Mouse (Mus musculus) forebrain, embryonic 13.5 days (tissue): ENCODE data around the gene Trnau1ap. TPM values are rescaled to one million over a fixed set of nuclear protein-coding genes. Genes with fewer than 3 reads are reported as not detected.

Source experiments
- ATAC-seq: fragments of 200-750 bp; cut with Nextera tagmentation; 2 replicates; pipeline ENCODE4 v1.8.0; 2017
- H3K27ac ChIP-seq: fragments of 300-500 bp; sonication (generic); 2 replicates; pipeline ENCODE4 v1.5.1; 2015; ENCODE audit warnings: inconsistent platforms, mild to moderate bottlenecking, moderate library complexity
- H3K27me3 ChIP-seq: fragments of 300-500 bp; sonication (generic); 2 replicates; pipeline ENCODE4 v1.6.1; 2015; ENCODE audit warnings: mild to moderate bottlenecking, inconsistent platforms
- H3K36me3 ChIP-seq: fragments of 300-500 bp; sonication (generic); 2 replicates; pipeline ENCODE4 v1.6.1; 2015; ENCODE audit warnings: mild to moderate bottlenecking, inconsistent platforms; ENCODE audit not compliant: poor library complexity, severe bottlenecking
- H3K4me1 ChIP-seq: fragments of 300-500 bp; sonication (generic); 2 replicates; pipeline ENCODE4 v1.6.1; 2015; ENCODE audit warnings: inconsistent platforms
- H3K4me2 ChIP-seq: fragments of 300-500 bp; sonication (generic); 2 replicates; pipeline ENCODE4 v1.6.1; 2015; ENCODE audit warnings: inconsistent platforms, mild to moderate bottlenecking, moderate library complexity
- H3K4me3 ChIP-seq: fragments of 300-500 bp; sonication (generic); 2 replicates; pipeline ENCODE4 v1.5.1; 2015; ENCODE audit warnings: mild to moderate bottlenecking, inconsistent platforms
- H3K9ac ChIP-seq: fragments of 300-500 bp; sonication (generic); 2 replicates; pipeline ENCODE4 v1.6.1; 2015; ENCODE audit warnings: mild to moderate bottlenecking, inconsistent platforms
- H3K9me3 ChIP-seq: fragments of 300-500 bp; sonication (generic); replicated peaks from 2 replicates; pipeline ENCODE4 v1.6.1; 2016; ENCODE audit warnings: inconsistent platforms
- WGBS: fragments of 180-500 bp; shearing (Covaris S2); methylation state at CpG from one replicate; pipeline ENCODE4 v1.1.7; 2015; 5-methylcytosine and 5-hydroxymethylcytosine counted together
- polyA plus RNA-seq: library from polyadenylated mRNA; unstranded; fragments of >200 nt; fragmentation: Nextera tagmentation; extraction: Ambion mirVana; gene quantifications from 2 replicates; pipeline ENCODE4 v1.2.1, GENCODE M21; 2015

Trnau1ap gene
- polyA plus RNA-seq, 1 experiment from 2014 or later, result 87.8 TPM

DNA sequence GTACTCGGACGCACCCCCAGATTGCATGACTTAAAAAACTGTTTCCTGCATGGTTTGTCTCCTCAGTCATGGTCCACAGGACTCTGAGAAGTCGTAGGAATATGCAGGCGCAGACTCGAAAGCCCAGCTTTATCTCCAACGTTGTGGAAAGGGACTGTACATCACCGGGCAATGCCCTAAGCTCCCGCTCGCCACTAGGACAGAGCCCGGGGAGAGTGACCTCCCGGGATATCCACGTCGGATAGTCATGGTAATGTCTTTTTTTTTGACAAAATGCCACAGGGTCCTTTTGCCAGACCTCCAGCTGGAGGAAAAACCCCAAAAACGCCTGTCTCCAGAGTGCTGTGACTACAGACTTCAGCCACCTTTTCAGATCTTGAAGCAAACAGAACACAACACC is 23.4 kb upstream of the Trnau1ap start:
- Histone ChIP-seq H3K4me1 (peaks cover 23% of the 10 kb centered on the region), H3K4me2 (peak overlapping the region; percentile 95), H3K36me3 (peaks cover 25% of the 10 kb centered on the region), H3K27me3 (no peaks in the 10 kb centered on the region), H3K27ac (peak overlapping the region; percentile 88; the same call in 1 of the 2 replicates), H3K9me3 (no peaks in the 10 kb centered on the region), H3K4me3 (peak overlapping the region; percentile 80), H3K9ac (peak overlapping the region; percentile 90)
- under 1% methylated on average over 14 of the region's 14 CpGs for WGBS
- no peak for ATAC-seq

DNA sequence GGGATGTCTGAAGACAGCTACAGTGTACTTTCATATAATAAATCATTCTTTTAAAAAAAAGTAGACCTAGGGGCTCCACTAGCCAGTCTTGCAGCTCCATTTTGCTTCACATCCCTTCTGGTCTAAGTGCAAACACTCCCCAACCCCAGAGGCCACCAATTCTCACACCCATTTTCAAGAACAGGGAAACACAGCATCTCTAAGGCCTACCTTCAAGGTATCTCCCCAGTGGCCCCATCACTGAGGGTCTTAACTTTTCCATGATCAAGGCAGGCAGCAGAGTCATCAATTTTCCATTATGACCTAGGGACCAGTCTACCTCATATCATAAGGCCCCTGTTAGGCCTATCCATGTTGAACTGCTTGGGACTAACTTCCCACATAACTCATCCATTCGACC is 22.1 kb upstream of the Trnau1ap start:
- Histone ChIP-seq H3K9me3 (no peaks in the 10 kb centered on the region), H3K27ac (no peak overlapping the region), H3K4me3 (peak overlapping the region; percentile 80), H3K9ac (peak overlapping the region; percentile 90; the same call in 1 of the 2 replicates), H3K36me3 (peaks cover 13% of the 10 kb centered on the region; the same call in 1 of the 2 replicates), H3K4me1 (peaks cover 23% of the 10 kb centered on the region), H3K27me3 (no peaks in the 10 kb centered on the region), H3K4me2 (peak overlapping the region; percentile 95)
- ATAC-seq, result no peak
- 32% methylated on average over 1 of the region's 1 CpGs for whole genome bisulfite sequencing

DNA sequence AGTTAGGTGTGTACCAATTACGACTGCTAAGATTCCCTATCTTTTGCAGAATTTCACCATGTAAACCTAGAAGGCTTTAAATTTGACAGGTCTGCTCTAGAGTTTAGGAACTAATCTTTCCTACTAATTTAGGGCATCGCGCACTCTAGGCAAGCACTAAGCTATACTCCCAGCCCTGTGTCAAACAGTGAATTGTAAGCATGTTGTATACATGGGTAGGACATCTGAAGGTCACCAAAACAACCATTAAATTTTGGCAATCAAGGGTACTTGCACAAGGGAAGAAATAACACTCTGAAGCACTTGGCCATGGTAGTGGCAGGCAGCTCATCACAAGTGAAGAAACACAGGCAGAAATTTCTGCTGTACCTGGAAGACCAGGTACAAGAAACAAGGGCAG is 21.5 kb upstream of the Trnau1ap start:
- ATAC-seq, result no peak
- Histone ChIP-seq H3K27ac (no peak overlapping the region), H3K4me3 (no peak overlapping the region), H3K9ac (no peak overlapping the region), H3K36me3 (peaks cover 8% of the 10 kb centered on the region; the same call in 1 of the 2 replicates), H3K4me1 (peaks cover 23% of the 10 kb centered on the region), H3K27me3 (no peaks in the 10 kb centered on the region), H3K4me2 (0 out of 2 replicates have a peak overlapping the region, but pooled peaks have one; percentile 95), H3K9me3 (no peaks in the 10 kb centered on the region)
- 63% methylated on average over 3 of the region's 3 CpGs for WGBS

DNA sequence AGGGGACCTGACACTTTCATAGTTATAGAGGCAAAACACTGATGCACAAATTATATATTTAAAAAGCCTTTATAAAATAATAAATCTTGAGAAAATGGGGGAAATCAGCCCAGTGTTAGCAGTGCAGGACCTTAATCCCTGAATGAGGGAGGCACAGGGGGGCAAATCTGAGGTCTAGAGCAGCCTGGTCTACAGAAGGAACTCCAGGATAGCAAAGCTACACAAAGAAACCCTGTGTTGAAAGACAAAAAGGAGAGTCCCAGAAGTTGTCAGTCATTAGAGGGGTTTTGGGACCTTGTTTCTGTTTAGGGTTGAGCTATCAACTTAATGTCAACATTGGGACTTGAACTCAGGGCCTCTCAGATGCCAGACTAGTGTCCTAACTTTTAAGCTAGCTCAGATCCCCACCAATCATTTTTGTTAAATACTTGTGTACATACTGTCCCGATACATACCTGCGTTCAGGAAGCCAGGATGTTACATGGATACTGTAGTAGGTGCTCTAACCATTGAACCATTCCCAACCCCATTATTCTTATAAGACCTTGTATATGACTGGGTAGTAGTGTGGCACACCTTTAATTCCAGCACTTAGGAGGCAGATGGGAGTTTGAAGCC is 20.9 kb upstream of the Trnau1ap start:
- no peak overlapping the region for H3K4me3 ChIP-seq
- peaks cover 23% of the 10 kb centered on the region for H3K4me1 ChIP-seq
- no peak overlapping the region for H3K4me2 ChIP-seq
- 37% methylated on average over 2 of the region's 2 CpGs for WGBS
- no peak for ATAC-seq
- H3K9me3 ChIP-seq, result no peaks in the 10 kb centered on the region
- H3K27ac ChIP-seq, result no peak overlapping the region
- H3K27me3 ChIP-seq, result no peaks in the 10 kb centered on the region
- peaks cover 8% of the 10 kb centered on the region; the same call in 1 of the 2 replicates for H3K36me3 ChIP-seq
- no peak overlapping the region for H3K9ac ChIP-seq

DNA sequence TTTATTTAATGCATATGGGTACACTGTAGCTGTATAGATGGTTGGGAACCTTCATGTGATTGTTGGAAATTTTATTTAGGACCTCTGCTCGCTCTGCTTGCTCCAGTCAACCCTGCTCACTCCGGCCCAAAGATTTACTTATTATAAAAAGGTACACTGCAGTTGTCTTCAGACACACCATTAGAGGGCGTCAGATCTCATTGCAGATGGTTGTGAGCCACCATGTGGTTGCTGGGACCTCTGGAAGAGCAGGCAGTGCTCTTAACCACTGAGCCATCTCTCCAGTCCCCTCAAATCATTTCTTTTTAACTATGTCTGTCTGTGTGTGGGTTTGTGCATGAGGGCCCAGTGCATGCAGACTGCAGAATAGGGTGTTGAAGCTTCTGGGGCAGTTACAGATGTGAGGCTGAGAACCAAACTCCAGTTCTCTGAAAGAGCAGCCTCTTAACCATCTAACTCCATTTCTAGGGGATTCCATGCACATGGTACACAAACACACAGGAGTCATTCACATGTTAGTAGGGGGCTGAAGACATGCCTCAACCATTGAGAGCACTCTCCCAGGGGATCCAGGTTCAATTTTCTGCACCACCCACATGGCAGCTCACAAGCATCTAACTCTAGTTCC is 20.3 kb upstream of the Trnau1ap start:
- no peak overlapping the region for H3K9ac ChIP-seq

DNA sequence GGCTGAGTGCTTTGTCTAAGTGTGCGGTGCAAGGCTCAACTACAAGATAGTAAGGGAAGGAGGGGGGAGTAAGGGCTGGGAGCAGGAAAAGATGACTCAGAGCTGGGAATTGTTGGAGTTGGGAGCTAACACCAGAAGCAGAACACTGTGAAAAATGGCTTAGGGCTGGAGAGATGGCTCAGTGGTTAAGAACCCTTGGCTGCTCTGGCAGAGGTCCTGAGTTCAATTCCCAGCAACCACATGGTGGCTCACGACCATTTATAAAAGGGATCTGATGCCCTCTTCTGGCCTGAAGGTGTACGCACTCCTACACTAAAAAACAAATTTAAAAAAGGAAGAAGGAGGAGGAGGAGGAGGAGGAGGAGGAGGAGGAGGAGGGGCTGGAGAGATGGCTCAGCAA is 17.3 kb upstream of the Trnau1ap start:
- H3K27me3 ChIP-seq, result no peaks in the 10 kb centered on the region
- WGBS, result 66% methylated on average over 3 of the region's 3 CpGs
- no peak overlapping the region for H3K4me2 ChIP-seq
- no peak overlapping the region for H3K27ac ChIP-seq
- no peak for ATAC-seq
- no peak overlapping the region for H3K4me3 ChIP-seq
- no peaks in the 10 kb centered on the region for H3K9me3 ChIP-seq
- peaks cover 35% of the 10 kb centered on the region for H3K4me1 ChIP-seq
- no peak overlapping the region for H3K9ac ChIP-seq
- H3K36me3 ChIP-seq, result peaks cover 8% of the 10 kb centered on the region; the same call in 1 of the 2 replicates

More for the DNA sequence above, 20.3 kb upstream of the Trnau1ap start:
- H3K27me3 ChIP-seq, result no peaks in the 10 kb centered on the region
- WGBS, result 58% methylated on average over 3 of the region's 3 CpGs
- no peak for ATAC-seq
- no peaks in the 10 kb centered on the region for H3K9me3 ChIP-seq
- no peak overlapping the region for H3K4me3 ChIP-seq
- H3K4me1 ChIP-seq, result peaks cover 28% of the 10 kb centered on the region
- H3K4me2 ChIP-seq, result no peak overlapping the region
- H3K27ac ChIP-seq, result no peak overlapping the region
- peaks cover 8% of the 10 kb centered on the region; the same call in 1 of the 2 replicates for H3K36me3 ChIP-seq

DNA sequence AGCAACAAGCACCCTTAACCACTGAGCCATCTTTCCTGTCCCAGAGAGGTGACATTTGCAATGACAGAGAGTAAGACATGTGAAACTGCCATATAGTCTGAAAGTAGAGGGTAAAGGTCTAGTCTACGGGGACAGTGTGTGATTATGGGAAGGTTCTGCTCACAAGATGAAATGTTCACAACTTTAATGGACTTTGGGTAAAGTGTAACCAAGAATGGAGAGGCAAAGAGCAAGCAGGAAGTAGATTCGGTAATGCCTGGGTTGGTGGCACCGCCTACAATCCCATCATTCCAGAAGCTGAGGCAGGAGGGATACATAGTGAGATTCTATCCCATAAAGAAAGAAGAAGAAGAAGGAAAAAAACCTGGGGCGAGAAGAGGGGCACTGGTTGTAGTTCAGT is 16.9 kb upstream of the Trnau1ap start:
- H3K9me3 ChIP-seq, result no peaks in the 10 kb centered on the region
- peaks cover 5% of the 10 kb centered on the region; the same call in 1 of the 2 replicates for H3K36me3 ChIP-seq
- 83% methylated on average over 4 of the region's 4 CpGs for WGBS
- H3K27ac ChIP-seq, result no peak overlapping the region
- no peak overlapping the region for H3K4me2 ChIP-seq
- ATAC-seq, result no peak
- no peak overlapping the region for H3K9ac ChIP-seq
- H3K4me3 ChIP-seq, result no peak overlapping the region; the same call in 1 of the 2 replicates
- no peaks in the 10 kb centered on the region for H3K27me3 ChIP-seq
- peaks cover 31% of the 10 kb centered on the region for H3K4me1 ChIP-seq

DNA sequence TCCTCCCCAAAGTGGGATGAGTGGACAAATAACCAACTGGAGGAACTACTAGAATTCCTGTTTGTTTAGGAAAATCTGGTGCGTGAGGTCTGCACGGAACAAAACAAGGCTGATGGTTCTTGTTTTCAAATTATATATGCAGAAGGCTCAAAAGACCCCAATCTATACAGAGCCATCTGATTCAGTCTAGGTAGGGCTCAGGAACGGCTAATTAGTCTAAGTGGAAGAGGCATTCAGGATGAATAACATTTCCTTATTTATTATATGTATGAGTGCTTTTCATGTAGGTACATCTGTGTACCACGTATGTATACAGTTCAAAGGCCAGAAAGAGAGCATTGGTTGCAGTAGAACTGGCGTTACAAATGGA is 16.5 kb upstream of the Trnau1ap start:
- Histone ChIP-seq H3K9me3 (no peaks in the 10 kb centered on the region), H3K36me3 (peaks cover under 1% of the 10 kb centered on the region; the same call in 1 of the 2 replicates), H3K27me3 (no peaks in the 10 kb centered on the region), H3K9ac (no peak overlapping the region), H3K4me2 (peak overlapping the region; percentile 96; the same call in 1 of the 2 replicates), H3K4me1 (peaks cover 27% of the 10 kb centered on the region), H3K27ac (no peak overlapping the region), H3K4me3 (peak overlapping the region; percentile 86)
- WGBS, result 42% methylated on average over 5 of the region's 5 CpGs
- peak; percentile 7; the same call in 1 of the 2 replicates for ATAC-seq

DNA sequence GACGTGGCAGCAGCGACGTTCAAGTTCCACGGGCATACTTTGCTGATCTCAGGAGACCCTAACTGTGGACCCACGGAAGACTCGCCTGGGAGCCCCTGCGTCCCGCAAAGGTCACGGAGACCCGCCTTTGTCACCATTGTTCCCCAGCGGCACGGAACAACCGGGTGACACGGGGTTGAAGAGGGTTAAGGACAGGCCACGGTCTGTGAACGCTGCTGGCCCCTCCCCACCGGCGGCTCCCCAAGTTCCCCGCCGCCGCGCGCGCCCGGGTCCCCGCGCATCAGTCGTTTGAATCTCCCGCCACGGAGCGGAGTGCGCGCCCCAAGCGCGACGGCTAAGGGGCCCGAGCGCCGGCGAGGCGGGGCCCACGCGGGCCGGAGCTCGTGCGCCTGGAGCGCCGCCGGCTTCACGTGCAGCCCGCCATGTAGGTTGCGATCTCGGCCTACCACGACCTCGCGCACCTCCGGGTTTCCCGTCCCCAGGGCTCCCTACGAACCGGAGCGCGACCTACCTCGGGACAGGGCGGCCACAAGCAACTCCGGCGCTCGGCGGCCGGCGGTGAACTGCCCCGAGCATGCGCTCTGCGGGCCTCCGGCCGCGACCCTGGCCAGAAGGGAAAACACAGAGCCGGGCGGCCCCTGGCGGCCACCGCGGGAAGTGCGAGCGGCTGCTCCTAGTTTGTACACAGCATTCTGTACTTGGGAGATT is 16.0 kb upstream of the Trnau1ap start:
- no peaks in the 10 kb centered on the region for H3K9me3 ChIP-seq
- peak overlapping the region; percentile 87 for H3K9ac ChIP-seq
- no peaks in the 10 kb centered on the region for H3K27me3 ChIP-seq
- peak overlapping the region; percentile 96 for H3K4me2 ChIP-seq
- ATAC-seq, result peak; percentile 92
- whole genome bisulfite sequencing, result under 1% methylated on average over 72 of the region's 83 CpGs
- peaks cover 26% of the 10 kb centered on the region for H3K4me1 ChIP-seq
- H3K27ac ChIP-seq, result no peak overlapping the region; the same call in 1 of the 2 replicates
- H3K36me3 ChIP-seq, result 0 out of 2 replicates have a peak, but pooled peaks cover under 1% of the 10 kb centered on the region
- H3K4me3 ChIP-seq, result peak overlapping the region; percentile 86

DNA sequence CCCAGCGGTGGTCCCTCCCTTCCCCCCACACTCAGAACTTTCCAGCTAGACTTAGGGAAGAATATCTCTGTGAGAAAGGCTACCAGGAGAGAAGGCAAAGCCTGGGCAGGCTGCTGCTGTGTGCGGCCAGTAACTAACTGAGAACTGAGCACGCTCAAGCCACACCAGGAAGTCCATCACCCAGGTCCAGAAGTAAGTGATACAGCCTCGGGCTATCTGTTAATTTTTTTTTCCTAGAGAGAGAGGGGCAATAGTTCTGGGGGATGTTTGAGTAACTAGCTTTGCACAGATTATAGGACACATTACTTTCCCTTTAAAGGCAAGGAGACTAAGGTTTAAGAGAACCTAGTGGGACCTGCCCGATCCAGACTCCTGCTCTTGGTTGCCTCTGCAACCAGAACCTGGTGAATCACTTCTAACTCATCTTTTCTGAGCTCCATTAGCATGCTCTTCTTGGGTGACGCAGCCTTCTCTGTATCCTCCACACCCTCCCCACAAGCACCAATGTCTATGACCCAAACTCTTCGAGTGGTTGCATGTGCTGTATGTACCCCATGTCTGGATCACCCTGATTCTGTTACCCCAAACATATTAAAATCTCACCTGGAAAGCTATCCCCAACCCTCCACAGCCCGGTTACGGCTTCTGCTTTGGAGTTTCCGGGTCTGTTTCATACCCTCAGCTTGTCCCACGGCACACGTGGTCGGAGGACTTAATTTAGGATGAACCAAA is 15.2 kb upstream of the Trnau1ap start:
- peak; percentile 33; the same call in 1 of the 2 replicates for ATAC-seq
- WGBS, result 6% methylated on average over 13 of the region's 13 CpGs

DNA sequence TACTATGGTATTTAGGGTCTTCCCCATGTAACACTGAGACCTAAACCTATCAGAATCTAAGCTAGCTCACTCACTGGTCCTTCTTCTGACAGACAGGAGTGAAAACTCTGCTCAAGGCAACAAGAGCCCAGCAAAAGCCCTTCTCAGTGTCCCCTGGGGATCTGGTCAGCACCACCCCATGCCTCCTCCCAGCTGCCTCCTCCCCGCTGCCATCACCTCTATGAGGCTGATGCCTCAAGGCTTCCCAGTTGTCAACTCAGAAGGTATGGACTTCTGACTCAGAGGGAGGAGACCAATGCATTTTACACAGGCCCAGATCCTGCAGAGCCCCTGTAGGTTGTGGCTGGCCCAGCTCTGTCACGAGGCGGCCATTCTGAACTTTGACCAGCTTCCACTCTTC is 12.1 kb upstream of the Trnau1ap start:
- Histone ChIP-seq H3K27me3 (no peaks in the 10 kb centered on the region), H3K27ac (no peak overlapping the region), H3K9ac (no peak overlapping the region), H3K9me3 (no peaks in the 10 kb centered on the region), H3K4me3 (no peak overlapping the region), H3K4me1 (peaks cover 26% of the 10 kb centered on the region), H3K36me3 (peaks cover 38% of the 10 kb centered on the region), H3K4me2 (no peak overlapping the region)
- no peak for ATAC-seq
- 90% methylated on average over 3 of the region's 3 CpGs for WGBS

More for the DNA sequence above, 15.2 kb upstream of the Trnau1ap start:
- no peak overlapping the region for H3K27ac ChIP-seq
- peaks cover 8% of the 10 kb centered on the region for H3K36me3 ChIP-seq
- no peaks in the 10 kb centered on the region for H3K9me3 ChIP-seq
- peak overlapping the region; percentile 86 for H3K4me3 ChIP-seq
- peak overlapping the region; percentile 96 for H3K4me2 ChIP-seq
- no peaks in the 10 kb centered on the region for H3K27me3 ChIP-seq
- peaks cover 26% of the 10 kb centered on the region for H3K4me1 ChIP-seq
- peak overlapping the region; percentile 87 for H3K9ac ChIP-seq
